Mouse (Mus musculus): ENCODE results near the gene Hadhb. TPM values are rescaled to one million over a fixed set of nuclear protein-coding genes. Genes with fewer than 3 reads are reported as not detected.

The Hadhb gene
- total and polyA plus RNA-seq, 2 experiments from 2014 or later: 46.2 to 59.3 TPM

DNA sequence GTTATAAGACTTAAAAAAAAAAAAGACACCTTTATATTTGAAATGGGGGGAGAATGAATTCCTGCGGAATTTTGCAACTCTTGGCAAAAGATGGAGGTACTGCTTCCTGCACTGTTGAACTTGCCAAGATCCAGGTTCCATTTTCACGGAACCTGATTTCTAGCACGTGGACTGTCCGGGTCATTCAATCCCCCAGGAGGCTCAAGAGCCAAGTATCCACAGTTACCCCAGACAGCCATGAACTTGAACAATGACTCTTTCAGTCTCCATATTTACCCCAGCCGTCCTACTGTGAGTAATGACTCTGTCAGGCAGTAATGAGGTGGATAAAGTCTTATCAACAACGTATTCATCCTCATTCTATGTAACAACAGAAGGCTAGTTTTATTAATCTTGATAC is 8.5 kb upstream of the Hadhb start:
- Histone ChIP-seq H3K4me1 (ENCODE audit: insufficient read depth) (no peaks in the 10 kb centered on the region), H3K9me3 (ENCODE audit: low read length) (no peaks in the 10 kb centered on the region), H3K4me2 (ENCODE audit: low read depth) (no peak overlapping the region), H3K36me3 (ENCODE audit: insufficient read depth) (peaks cover 50% of the 10 kb centered on the region), H3K9ac (no peak overlapping the region), H3K27ac (ENCODE audit: low read depth, low read length) (no peak overlapping the region), H3K4me3 (ENCODE audit: low read depth, low read length) (no peak overlapping the region), H3K27me3 (ENCODE audit: insufficient read depth, low read length) (no peaks in the 10 kb centered on the region)
- TF ChIP-seq CTCF (IDR thresholded peaks at IDR 0.05; ENCODE audit: low read depth): no peak
- ATAC-seq (no peak), DNase-seq (no peak)
- 79% methylated on average over 6 of the region's 6 CpGs for WGBS

- DNase-seq: no peak
- no peak for ATAC-seq
- H3K9me3 ChIP-seq (ENCODE audit: low read length): no peaks in the 10 kb centered on the region
- H3K27ac ChIP-seq (ENCODE audit: low read depth, low read length): no peak overlapping the region
- H3K4me3 ChIP-seq (ENCODE audit: low read depth, low read length): no peak overlapping the region
- H3K36me3 ChIP-seq (ENCODE audit: insufficient read depth): peaks cover 32% of the 10 kb centered on the region
- WGBS: 91% methylated on average over 5 of the region's 5 CpGs
- no peaks in the 10 kb centered on the region for H3K27me3 ChIP-seq (ENCODE audit: insufficient read depth, low read length)
- H3K4me2 ChIP-seq (ENCODE audit: low read depth): no peak overlapping the region
- H3K4me1 ChIP-seq (ENCODE audit: insufficient read depth): no peaks in the 10 kb centered on the region
- TF ChIP-seq CTCF (IDR thresholded peaks at IDR 0.05; ENCODE audit: low read depth): no peak
- no peak overlapping the region for H3K9ac ChIP-seq
Observed at GRCm38 (mm10) chr5:30148133-30148920, 6.7 kb upstream of the Hadhb start.

GRCm38 (mm10) chr5:30152007-30152406 is 3.0 kb upstream of the Hadhb start:
- Histone ChIP-seq H3K27ac (ENCODE audit: low read depth, low read length) (no peak overlapping the region), H3K4me2 (ENCODE audit: low read depth) (no peak overlapping the region), H3K36me3 (ENCODE audit: insufficient read depth) (peaks cover under 1% of the 10 kb centered on the region; the same call in 1 of the 2 replicates), H3K9ac (no peak overlapping the region), H3K4me1 (ENCODE audit: insufficient read depth) (peaks cover 10% of the 10 kb centered on the region), H3K27me3 (ENCODE audit: insufficient read depth, low read length) (no peaks in the 10 kb centered on the region), H3K4me3 (ENCODE audit: low read depth, low read length) (no peak overlapping the region), H3K9me3 (ENCODE audit: low read length) (no peaks in the 10 kb centered on the region)
- no peak for ATAC-seq
- no peak for DNase-seq
- no peak for TF ChIP-seq CTCF (IDR thresholded peaks at IDR 0.05; ENCODE audit: low read depth)
- WGBS: 33% methylated on average over 4 of the region's 4 CpGs

- Histone ChIP-seq H3K9ac (no peak overlapping the region), H3K4me3 (ENCODE audit: low read depth, low read length) (no peak overlapping the region), H3K27me3 (ENCODE audit: insufficient read depth, low read length) (no peaks in the 10 kb centered on the region), H3K4me2 (ENCODE audit: low read depth) (no peak overlapping the region), H3K4me1 (ENCODE audit: insufficient read depth) (peaks cover 13% of the 10 kb centered on the region), H3K36me3 (ENCODE audit: insufficient read depth) (no peaks in the 10 kb centered on the region), H3K27ac (ENCODE audit: low read depth, low read length) (no peak overlapping the region), H3K9me3 (ENCODE audit: low read length) (no peaks in the 10 kb centered on the region)
- no peak for TF ChIP-seq CTCF (IDR thresholded peaks at IDR 0.05; ENCODE audit: low read depth)
- 62% methylated on average over 1 of the region's 1 CpGs for WGBS
- ATAC-seq (no peak), DNase-seq (no peak)
Observed at GRCm38 (mm10) chr5:30152413-30152812, 2.6 kb upstream of the Hadhb start.

GRCm38 (mm10) chr5:30153222-30153621 is 1.8 kb upstream of the Hadhb start:
- Histone ChIP-seq H3K4me1 (ENCODE audit: insufficient read depth) (peaks cover 13% of the 10 kb centered on the region), H3K36me3 (ENCODE audit: insufficient read depth) (no peaks in the 10 kb centered on the region), H3K27me3 (ENCODE audit: insufficient read depth, low read length) (no peaks in the 10 kb centered on the region), H3K27ac (ENCODE audit: low read depth, low read length) (no peak overlapping the region), H3K9me3 (ENCODE audit: low read length) (no peaks in the 10 kb centered on the region), H3K4me2 (ENCODE audit: low read depth) (no peak overlapping the region), H3K4me3 (ENCODE audit: low read depth, low read length) (no peak overlapping the region), H3K9ac (no peak overlapping the region)
- ATAC-seq (no peak), DNase-seq (no peak)
- WGBS: 88% methylated on average over 2 of the region's 2 CpGs
- TF ChIP-seq CTCF (IDR thresholded peaks at IDR 0.05; ENCODE audit: low read depth): no peak

DNA sequence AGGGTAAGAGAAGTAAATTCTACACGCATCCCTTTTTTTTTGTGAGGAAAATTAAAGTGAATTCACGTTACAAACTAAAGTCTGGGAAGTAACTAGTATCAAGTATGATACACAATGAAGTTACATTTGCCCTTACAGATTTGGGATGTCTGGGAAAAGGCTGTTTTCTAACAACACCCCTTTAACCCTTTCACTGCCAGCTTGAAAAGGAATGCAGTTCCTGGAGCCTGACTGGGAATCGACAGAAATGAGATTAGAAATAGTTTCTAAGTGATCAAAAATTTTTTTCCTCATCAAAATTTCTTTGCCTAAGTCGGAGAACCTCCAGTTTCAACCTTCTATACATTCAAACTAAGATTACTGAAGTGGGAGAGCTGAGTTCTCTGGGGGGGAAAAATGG is 1.0 kb upstream of the Hadhb start:
- 15% methylated on average over 4 of the region's 4 CpGs for WGBS
- Histone ChIP-seq H3K27me3 (ENCODE audit: insufficient read depth, low read length) (no peaks in the 10 kb centered on the region), H3K9me3 (ENCODE audit: low read length) (no peaks in the 10 kb centered on the region), H3K4me2 (ENCODE audit: low read depth) (peak overlapping the region; percentile 66), H3K9ac (peak overlapping the region; percentile 76), H3K36me3 (ENCODE audit: insufficient read depth) (no peaks in the 10 kb centered on the region), H3K4me1 (ENCODE audit: insufficient read depth) (peaks cover 13% of the 10 kb centered on the region), H3K27ac (ENCODE audit: low read depth, low read length) (no peak overlapping the region), H3K4me3 (ENCODE audit: low read depth, low read length) (peak overlapping the region; percentile 75)
- DNase-seq (peak; percentile 35), ATAC-seq (no peak)
- no peak for TF ChIP-seq CTCF (IDR thresholded peaks at IDR 0.05; ENCODE audit: low read depth)

- no peak for DNase-seq
- Histone ChIP-seq H3K4me1 (ENCODE audit: insufficient read depth) (peaks cover 13% of the 10 kb centered on the region), H3K27me3 (ENCODE audit: insufficient read depth, low read length) (no peaks in the 10 kb centered on the region), H3K27ac (ENCODE audit: low read depth, low read length) (peak overlapping the region; percentile 91), H3K36me3 (ENCODE audit: insufficient read depth) (no peaks in the 10 kb centered on the region), H3K9me3 (ENCODE audit: low read length) (no peaks in the 10 kb centered on the region), H3K9ac (peak overlapping the region; percentile 76), H3K4me3 (ENCODE audit: low read depth, low read length) (peak overlapping the region; percentile 75), H3K4me2 (ENCODE audit: low read depth) (peak overlapping the region; percentile 66)
- no peak for TF ChIP-seq CTCF (IDR thresholded peaks at IDR 0.05; ENCODE audit: low read depth)
- peak; percentile 75 for ATAC-seq
- WGBS: under 1% methylated on average over 31 of the region's 31 CpGs
Observed at GRCm38 (mm10) chr5:30155395-30155792, 346 bp downstream of the Hadhb start.
